Mouse (Mus musculus) layer of hippocampus, postnatal 10 days (tissue): Measurements from ENCODE around the gene Mgat2. TPM values are rescaled to one million over a fixed set of nuclear protein-coding genes. Genes with fewer than 3 reads are reported as not detected.
A peak's percentile ranks its signal among the peaks of the same experiment; 100 is the strongest.
"Not testable (repeated sequence)": the region's sequence is repeated elsewhere in the genome, so short reads cannot be mapped to it uniquely, and the experiment has no call there.

Experiments used
- DNase-seq, 2 experiments: peaks; one replicate each; pipeline ENCODE4 v3.0.0; 2021; ENCODE audit warnings: low spot score in 2 of 2
- long read RNA-seq: library from polyadenylated mRNA; stranded (forward); transcript quantifications from one replicate; pipeline ENCODE4 v2.0.0, GENCODE M21; 2023
- total RNA-seq, 2 experiments: library from RNA; stranded (reverse); gene quantifications; 2 replicates each; pipeline ENCODE4 v1.2.3; 2021

The Mgat2 gene
- total RNA-seq, result 10 to 100 TPM; 34.9 to 35.3 TPM
- long read RNA-seq, transcript Mgat2-201 (1 exons, 2,614 nt), result major isoform, 76 of 76 reads
- long read RNA-seq, partial matches to known transcripts, result 0 of 76 reads
- long read RNA-seq, other reads (novel, unspliced or antisense), result 0 of 76 reads

DNA sequence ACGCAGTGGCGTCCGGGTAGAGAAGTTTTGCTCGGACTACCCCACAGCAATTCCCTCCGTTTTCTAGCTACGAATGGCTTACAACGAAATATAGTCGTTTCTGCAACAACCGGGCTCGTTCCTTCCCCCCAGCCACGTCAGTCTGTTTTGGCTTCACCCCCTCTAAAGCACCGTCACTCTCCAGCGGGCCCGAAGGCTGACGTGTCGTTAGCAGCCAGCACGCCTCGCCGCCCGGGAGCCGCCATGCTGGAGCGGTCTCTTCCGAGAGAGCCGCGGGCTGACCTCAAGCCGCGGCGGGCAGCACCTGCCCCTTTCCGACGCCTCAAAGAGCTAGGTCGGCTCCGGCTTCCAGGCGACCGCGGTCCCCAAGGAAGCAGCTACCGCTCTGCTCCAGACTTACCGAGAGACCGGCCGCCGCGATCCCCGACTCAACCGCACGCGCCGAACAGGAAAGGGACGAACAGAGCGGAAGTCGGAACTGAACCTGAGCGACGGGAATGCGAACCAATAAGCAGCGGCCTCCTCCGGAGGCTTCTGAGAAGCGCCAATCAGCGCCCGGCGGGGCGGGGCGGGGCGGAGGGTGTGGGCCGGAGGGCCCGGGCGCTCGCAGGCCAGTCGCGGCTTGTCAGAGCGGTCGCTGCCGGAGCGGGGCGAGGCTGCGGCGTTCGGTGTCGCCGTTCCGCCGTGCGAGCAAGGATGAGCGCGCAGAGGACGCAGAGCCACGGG is at the start of gene Mgat2, which contains the start of gene Rpl36al:
Mgat2 (plus strand) TSS at position 575 of the 726 bp plus-strand sequence.
Rpl36al (minus strand) TSS at position 501 of the 726 bp plus-strand sequence.
- DNase-seq, result peak; percentile 99 to 100

- no peak for DNase-seq
Observed at GRCm38 (mm10) chr12:69139201-69139600, 44.8 kb upstream of the Mgat2 start.

DNA sequence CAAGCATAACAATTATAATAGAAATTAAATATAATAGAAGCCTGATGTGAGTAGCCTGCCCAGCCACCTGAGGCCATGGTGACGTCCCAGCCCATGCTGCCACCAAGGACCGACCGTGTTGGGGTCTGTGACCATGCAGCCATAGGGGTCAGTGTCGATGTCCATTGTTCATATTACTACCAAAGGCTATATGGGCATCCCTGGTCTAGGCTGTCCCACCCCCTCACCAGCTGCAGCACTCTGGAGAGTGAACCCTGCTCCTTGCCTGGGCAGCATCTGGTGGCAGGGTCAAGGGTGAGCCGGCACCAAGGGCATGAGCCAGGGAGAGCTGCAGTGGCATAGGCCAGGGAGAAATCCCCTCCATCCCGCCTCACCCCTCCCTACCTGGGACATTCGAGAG is 44.1 kb upstream of the Mgat2 start:
- DNase-seq, result no peak

DNA sequence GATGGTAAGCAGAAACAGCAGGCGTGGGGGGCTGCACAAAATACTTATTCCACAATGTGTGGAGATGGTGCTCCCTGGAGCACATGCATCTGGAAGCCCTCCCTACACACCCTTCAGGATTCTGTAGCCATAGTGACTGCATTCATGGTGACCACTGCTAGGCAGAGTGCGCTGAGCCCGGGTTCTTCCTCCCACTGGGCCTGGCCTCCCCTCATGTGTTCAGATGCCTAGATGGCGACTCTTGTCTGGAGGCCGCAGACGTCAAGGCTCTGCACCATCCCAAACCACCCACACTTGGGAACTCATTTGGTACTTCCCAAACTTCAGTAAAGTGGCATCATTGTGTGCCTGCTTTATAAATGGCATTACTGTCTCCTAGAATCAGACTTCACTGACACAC is 40.5 kb upstream of the Mgat2 start:
- no peak for DNase-seq

GRCm38 (mm10) chr12:69147166-69147735 is 36.7 kb upstream of the Mgat2 start:
- no peak for DNase-seq

- DNase-seq, result no peak
Observed at GRCm38 (mm10) chr12:69150049-69150448, 33.9 kb upstream of the Mgat2 start.

DNA sequence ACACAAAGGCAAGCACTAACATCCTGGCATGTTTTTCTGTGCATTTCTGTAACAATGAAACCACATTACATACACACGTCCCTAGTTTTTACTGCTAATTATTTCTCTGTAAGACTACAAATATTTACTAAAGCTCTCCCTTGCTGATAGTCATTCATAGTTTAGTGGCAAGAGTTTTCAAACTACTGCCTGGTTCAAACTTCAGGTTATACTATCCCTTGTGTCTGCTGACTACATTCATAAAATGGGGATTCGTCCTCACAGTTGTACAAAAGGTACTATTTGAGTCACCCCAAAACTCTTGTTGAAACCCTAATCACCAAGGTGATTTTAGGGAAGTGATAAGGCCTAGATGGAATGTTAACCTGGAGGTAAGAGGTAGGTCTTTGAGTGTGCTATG is 28.0 kb upstream of the Mgat2 start:
- no peak for DNase-seq

DNA sequence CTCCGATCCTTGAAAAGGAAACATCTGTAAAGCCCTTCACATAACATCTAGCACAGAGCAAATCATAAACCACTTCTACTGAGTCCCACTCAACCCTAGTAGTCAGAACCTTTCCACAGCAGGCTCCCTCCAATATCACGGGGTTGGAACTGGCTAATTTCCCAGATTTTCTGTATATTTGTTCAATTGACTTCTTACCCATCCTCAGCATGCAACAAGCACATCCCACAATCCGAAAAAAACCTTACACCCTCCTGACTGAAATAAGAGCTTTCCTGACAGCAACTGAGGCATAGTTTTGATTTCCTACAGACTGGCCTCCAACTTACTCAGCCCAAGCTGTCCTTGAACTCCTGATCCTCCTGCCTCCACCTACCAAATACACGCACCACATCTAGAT is 27.5 kb upstream of the Mgat2 start:
- DNase-seq, result no peak

- DNase-seq, result no peak
Observed at GRCm38 (mm10) chr12:69157107-69157506, 26.9 kb upstream of the Mgat2 start.

DNA sequence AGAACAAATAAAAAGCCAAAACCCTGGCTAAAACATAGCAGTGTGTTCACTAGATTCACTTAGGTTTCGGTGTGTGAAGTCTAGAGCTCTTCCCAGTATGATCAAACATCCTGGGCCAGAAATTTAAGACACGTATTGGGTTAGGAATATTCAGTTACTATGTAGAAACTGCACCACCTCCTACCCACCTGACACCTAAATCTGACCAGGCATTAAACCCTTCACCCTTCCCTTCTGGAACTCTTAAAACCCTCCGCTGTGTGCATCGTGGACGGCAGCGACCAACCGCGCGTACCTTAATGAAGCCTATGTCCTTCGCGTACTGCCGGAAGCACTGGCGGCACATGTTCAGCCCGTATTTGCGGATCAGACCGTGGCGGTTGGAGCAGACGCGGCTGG is 25.6 kb upstream of the Mgat2 start:
- no peak for DNase-seq

DNA sequence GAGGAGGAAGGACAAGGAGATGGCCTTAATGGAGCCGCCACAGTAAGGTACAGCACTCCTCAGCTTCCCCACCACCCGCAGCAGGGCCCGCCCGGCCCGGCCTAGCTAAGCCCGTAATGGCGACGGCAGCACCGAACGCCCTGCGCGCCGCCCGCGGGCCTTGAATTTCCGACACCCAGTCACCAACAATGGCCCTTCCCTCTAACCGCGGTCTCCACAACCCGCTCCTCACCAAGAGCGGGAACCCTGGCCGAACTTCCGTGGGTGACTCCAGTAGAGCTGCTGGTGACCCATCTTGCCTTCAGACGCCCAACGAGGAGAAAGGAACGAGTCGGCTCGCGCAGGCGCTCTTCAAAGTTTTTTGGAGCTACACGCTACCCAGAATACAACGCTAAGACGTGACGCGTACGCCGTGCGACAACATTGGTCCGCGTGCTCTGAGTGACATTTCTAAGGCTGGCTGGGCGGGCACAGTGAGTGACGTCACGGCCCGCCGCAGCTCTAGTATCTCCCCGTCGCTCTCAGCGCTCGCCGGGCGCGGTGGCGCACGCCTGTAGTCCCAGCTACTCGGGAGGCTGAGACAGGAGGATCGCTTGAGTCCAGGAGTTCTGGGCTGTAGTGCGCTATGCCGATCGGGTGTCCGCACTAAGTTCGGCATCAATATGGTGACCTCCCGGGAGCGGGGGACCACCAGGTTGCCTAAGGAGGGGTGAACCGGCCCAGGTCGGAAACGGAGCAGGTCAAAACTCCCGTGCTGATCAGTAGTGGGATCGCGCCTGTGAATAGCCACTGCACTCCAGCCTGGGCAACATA is 25.0 kb upstream of the Mgat2 start, which contains the start of gene Rps29:
Rps29 (minus strand) TSS at position 422 of the 813 bp plus-strand sequence.
- DNase-seq, result peak; percentile 96 to 97

- DNase-seq, result no peak
Observed at GRCm38 (mm10) chr12:69159578-69159940, 24.4 kb upstream of the Mgat2 start.

- not testable (repeated sequence) for DNase-seq
Observed at GRCm38 (mm10) chr12:69160677-69161076, 23.3 kb upstream of the Mgat2 start.

DNA sequence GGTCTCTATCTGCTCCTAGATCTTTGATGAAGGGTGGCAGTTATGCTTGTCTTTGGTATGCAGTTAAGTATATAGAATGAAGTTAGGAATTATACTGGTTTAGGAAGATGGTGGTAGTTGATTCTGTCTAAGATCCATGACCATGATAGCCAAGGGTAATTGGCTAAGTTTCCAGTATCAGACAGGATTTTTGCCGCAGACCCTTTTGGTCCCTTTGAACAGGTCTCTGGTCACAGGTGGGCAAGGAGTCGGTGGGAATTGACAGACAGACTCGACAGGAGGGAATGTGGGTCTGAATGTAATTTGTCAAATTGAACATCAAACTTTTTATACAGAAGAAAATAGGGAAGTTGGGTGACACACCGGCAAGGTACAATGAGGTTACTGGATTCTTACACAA is 20.4 kb upstream of the Mgat2 start:
- DNase-seq, result not testable (repeated sequence)

GRCm38 (mm10) chr12:69164904-69165303 is 19.1 kb upstream of the Mgat2 start:
- DNase-seq, result no peak

- DNase-seq, result not testable (repeated sequence)
Observed at GRCm38 (mm10) chr12:69166861-69167581, 16.9 kb upstream of the Mgat2 start.

DNA sequence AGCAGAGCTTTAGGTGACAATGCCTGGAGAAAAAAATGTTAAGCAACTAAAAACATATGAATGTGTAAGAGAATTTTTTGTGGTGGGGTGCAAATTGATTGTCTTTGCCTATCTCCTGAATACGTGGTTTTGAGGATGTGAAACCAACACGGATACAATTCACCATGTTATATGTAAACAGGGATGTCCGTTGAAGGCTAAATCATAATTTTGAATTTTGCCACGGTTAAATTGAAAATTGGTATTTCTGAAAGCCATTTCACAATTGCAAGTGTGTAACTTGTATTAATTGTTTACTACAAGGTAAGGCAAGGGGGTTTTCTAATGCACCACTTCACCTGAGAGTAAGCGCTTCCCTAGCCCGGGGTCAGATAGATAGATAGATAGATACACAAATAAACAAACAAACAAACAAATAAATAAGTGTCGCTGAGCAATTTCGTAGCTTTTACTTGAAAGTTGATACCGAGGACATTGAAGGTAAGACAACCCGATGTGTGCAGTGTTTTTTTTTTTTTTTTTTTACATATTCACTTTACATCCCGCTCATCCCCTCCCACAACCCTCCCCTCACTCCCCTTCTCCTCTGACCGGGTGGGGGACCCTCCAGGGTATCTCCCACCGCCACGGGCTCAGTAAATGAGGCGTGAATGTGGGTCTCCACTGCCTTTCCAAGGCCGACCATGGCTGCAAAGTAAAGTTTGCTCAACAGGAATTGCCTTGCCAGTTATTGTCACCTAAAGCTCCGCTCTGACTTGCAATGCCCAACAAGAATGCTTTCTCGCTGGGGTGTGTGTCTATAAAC is 16.1 kb upstream of the Mgat2 start:
- DNase-seq, result no peak

DNA sequence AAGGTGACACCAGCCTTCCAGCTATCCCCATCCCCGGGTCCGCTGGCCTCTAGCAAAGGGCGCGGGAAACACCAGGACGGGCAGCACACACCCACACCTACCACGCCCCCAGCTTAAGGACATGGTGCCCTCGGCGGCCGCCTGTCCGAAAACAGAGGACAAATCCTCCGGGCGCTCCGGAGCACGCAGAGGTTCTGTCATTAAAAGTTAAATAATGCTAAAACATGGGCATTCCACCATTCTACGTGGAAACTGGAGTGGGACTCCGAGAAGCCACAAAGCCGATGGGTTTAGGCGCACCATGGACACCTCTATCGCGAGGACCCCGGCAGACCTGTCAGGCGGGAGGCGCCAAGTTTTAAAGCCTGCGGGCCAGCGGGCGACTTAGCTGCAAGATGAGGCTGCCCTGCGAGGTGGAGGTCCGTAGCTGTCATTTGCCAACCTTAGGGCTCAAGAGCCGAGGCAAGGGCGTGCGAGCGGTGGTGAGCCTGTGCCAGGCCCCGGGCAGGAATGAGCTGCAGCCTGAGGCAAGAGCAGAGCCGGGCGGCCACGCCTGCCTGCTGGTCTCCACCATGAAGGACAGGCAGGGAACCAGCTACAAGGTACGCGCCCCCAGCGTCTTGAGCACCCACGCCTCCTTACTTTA is 15.4 kb upstream of the Mgat2 start, which contains the start of gene Lrr1:
Lrr1 (plus strand) TSS at position 354 of the 646 bp plus-strand sequence.
- peak; percentile 88 to 90 for DNase-seq

- DNase-seq, result no peak
Observed at GRCm38 (mm10) chr12:69171307-69171706, 12.7 kb upstream of the Mgat2 start.

GRCm38 (mm10) chr12:69175975-69176374 is 8.0 kb upstream of the Mgat2 start:
- no peak for DNase-seq
